Comparison of ENCODE assay signal across 12 mouse cellular contexts in the genomic region with DNA sequence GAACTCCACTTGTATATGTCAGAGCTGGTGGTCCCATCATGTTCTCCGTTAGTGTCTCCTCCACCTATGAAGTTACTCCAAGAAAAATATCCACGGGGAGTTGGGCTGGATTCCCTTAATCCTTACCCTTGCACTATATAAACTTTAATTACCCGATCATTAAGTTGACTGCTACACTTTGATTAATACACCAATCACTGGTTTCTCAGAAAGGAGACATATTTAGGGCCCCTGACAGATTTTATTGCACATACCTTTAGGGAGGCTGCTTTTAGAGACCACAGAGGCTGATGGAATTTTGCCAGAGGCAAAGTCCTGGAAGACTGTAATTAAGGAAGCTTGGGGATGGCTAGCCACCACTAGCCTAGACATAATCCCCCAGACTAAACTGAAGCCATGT.
"Had no signal": no experiment of that assay in that cellular context is flagged by ENCODE, and none has a peak within 500 bp of the region (broad histone marks: within the 10 kb centered on the region; RNA-seq: fewer than 3 reads in every experiment).

No protein-coding gene starts in this region.

- DNase-seq: kidney, adult 11 months; left cerebral cortex, postnatal 4 days; lung, adult 18-20 months; retina, postnatal 1 day; right cerebral cortex, postnatal 4 days; spleen, adult 18-20 months; thymus, adult 2 months; thymus, postnatal 25 days had no signal

- ATAC-seq: midbrain, embryonic 13.5 days had no signal

- H3K36me3 ChIP-seq: midbrain, embryonic 13.5 days; neural tube, embryonic 15.5 days had no signal

- H3K9me3 ChIP-seq: midbrain, embryonic 13.5 days; neural tube, embryonic 15.5 days had no signal

- H3K27ac ChIP-seq: liver, embryonic 14.5 days; midbrain, embryonic 13.5 days; neural tube, embryonic 15.5 days had no signal

- H3K4me2 ChIP-seq: midbrain, embryonic 13.5 days; neural tube, embryonic 15.5 days had no signal

- H3K4me1 ChIP-seq: midbrain, embryonic 13.5 days; neural tube, embryonic 15.5 days had no signal

- H3K4me3 ChIP-seq: midbrain, embryonic 13.5 days; myocyte; neural tube, embryonic 15.5 days had no signal

- H3K27me3 ChIP-seq: midbrain, embryonic 13.5 days; neural tube, embryonic 15.5 days had no signal

- H3K9ac ChIP-seq: liver, embryonic 14.5 days; midbrain, embryonic 13.5 days; neural tube, embryonic 15.5 days had no signal
